Mouse (Mus musculus) embryonic facial prominence, embryonic 12.5 days (tissue): ENCODE results near the gene Art4. TPM values are rescaled to one million over a fixed set of nuclear protein-coding genes. Genes with fewer than 3 reads are reported as not detected.
A peak's percentile ranks its signal among the peaks of the same experiment; 100 is the strongest.

Experiments
- ATAC-seq: fragments of 200-750 bp; cut with Nextera tagmentation; 2 replicates; pipeline ENCODE4 v1.8.0; 2017; ENCODE audit not compliant: insufficient number of reproducible peaks, insufficient read depth, low FRiP score, low TSS enrichment
- H3K27ac ChIP-seq: fragments of 300-500 bp; sonication (generic); 2 replicates; pipeline ENCODE4 v1.5.1; 2016; ENCODE audit warnings: mild to moderate bottlenecking
- H3K27me3 ChIP-seq: fragments of 300-500 bp; sonication (generic); 2 replicates; pipeline ENCODE4 v1.6.1; 2016; ENCODE audit warnings: mild to moderate bottlenecking, moderate library complexity
- H3K36me3 ChIP-seq: fragments of 300-500 bp; sonication (generic); 2 replicates; pipeline ENCODE4 v1.6.1; 2016; ENCODE audit warnings: mild to moderate bottlenecking
- H3K4me1 ChIP-seq: fragments of 300-500 bp; sonication (generic); 2 replicates; pipeline ENCODE4 v1.6.1; 2016
- H3K4me2 ChIP-seq: fragments of 300-500 bp; sonication (generic); replicated peaks from 2 replicates; pipeline ENCODE4 v1.6.1; 2016; ENCODE audit warnings: mild to moderate bottlenecking, moderate library complexity
- H3K4me3 ChIP-seq: fragments of 300-500 bp; sonication (generic); 2 replicates; pipeline ENCODE4 v1.5.1; 2016; ENCODE audit warnings: mild to moderate bottlenecking
- H3K9ac ChIP-seq: fragments of 300-500 bp; sonication (generic); 2 replicates; pipeline ENCODE4 v1.6.1; 2016; ENCODE audit warnings: mild to moderate bottlenecking, moderate library complexity
- H3K9me3 ChIP-seq: fragments of 300-500 bp; sonication (generic); 2 replicates; pipeline ENCODE4 v1.6.1; 2016; ENCODE audit warnings: mild to moderate bottlenecking, moderate library complexity
- WGBS: fragments of 180-500 bp; shearing (Covaris S2); methylation state at CpG from one replicate; pipeline ENCODE4 v1.1.7; 2016; 5-methylcytosine and 5-hydroxymethylcytosine counted together
- microRNA-seq: library from miRNA; unstranded; fragments of <30 nt; microRNA quantifications from one replicate; pipeline ENCODE4, GENCODE M21; 2017
- polyA plus RNA-seq: library from polyadenylated mRNA; unstranded; fragments of >200 nt; fragmentation: Nextera tagmentation; extraction: Ambion mirVana; gene quantifications from 2 replicates; pipeline ENCODE4 v1.2.1, GENCODE M21; 2016

Art4 gene
- polyA plus RNA-seq, 1 experiment from 2014 or later = 1.6 TPM

DNA sequence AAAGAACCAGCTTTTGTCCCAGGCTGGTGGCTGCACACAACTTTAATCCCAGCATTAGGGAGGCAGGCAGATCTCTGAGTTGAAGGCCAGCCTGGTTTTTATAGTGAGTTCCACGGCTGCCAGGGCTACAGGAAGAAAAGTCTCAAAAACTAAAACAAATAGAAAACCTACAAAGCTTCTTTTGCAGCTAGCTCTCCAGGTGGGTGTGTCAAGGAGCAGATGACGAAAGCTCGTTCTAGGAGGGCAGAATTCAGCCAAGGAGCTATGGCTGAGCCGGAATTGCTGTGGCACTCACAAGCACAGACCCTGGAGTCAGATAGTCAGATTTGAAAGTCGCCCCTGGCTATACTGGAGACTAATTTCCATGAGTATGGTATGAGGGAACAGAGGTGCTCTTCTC, 50.7 kb downstream of the Art4 start:
- peak overlapping the region; percentile 95; the same call in 1 of the 2 replicates for H3K4me2 ChIP-seq
- 0 out of 2 replicates have a peak, but pooled peaks cover 6% of the 10 kb centered on the region for H3K36me3 ChIP-seq
- H3K9me3 ChIP-seq = no peaks in the 10 kb centered on the region
- WGBS = 62% methylated on average over 5 of the region's 5 CpGs
- H3K4me1 ChIP-seq = peaks cover 22% of the 10 kb centered on the region; the same call in 1 of the 2 replicates
- ATAC-seq = no peak
- no peak overlapping the region for H3K4me3 ChIP-seq
- no peaks in the 10 kb centered on the region for H3K27me3 ChIP-seq
- H3K9ac ChIP-seq = no peak overlapping the region
- peak overlapping the region; percentile 84; the same call in 1 of the 2 replicates for H3K27ac ChIP-seq

GRCm38 (mm10) chr6:136805409-136805775, 52.1 kb downstream of the Art4 start:
- no peak overlapping the region for H3K4me3 ChIP-seq
- no peaks in the 10 kb centered on the region for H3K27me3 ChIP-seq
- no peaks in the 10 kb centered on the region for H3K36me3 ChIP-seq
- no peak overlapping the region for H3K27ac ChIP-seq
- WGBS = 81% methylated on average over 1 of the region's 1 CpGs
- H3K9ac ChIP-seq = no peak overlapping the region
- H3K4me1 ChIP-seq = peaks cover 22% of the 10 kb centered on the region; the same call in 1 of the 2 replicates
- H3K4me2 ChIP-seq = 0 out of 2 replicates have a peak overlapping the region, but pooled peaks have one; percentile 79
- H3K9me3 ChIP-seq = no peaks in the 10 kb centered on the region
- no peak for ATAC-seq

DNA sequence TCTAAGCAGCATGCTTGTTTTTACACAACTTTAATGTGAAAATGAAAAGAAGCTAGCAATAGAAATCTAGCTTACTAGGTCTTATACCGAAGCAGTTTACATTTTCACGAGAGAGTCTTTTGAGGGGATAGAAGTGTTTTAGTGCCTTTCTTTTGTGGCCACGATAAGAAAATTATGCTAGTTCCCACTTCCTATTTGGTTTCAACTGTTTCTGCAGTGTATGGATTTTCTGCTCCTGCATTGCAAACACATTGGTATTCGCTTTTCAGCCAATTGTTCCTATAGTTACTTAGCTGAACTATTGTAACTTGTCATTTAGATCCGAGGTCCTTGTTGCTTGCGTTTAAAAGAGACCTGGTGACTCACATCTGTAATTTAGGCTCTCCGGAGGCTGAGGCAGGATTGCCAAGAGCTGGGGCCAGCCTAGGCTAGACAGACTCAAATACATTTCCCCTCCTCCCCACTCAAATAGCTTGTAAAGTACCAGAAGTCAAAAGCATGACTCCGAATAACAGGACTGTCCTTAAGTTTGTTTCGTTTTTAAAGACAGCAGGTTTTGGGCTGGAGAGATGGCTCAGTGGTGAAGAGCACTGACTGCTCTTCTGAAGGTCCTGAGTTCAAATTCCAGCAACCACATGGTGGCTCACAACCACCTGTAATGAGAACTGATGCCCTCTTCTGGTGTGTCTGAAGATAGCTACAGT, 52.7 kb downstream of the Art4 start:
- Histone ChIP-seq H3K27ac (peak overlapping the region; percentile 100), H3K4me2 (peak overlapping the region; percentile 79), H3K9me3 (no peaks in the 10 kb centered on the region), H3K4me3 (peak overlapping the region; percentile 66), H3K4me1 (peaks cover 22% of the 10 kb centered on the region; the same call in 1 of the 2 replicates), H3K36me3 (no peaks in the 10 kb centered on the region), H3K27me3 (no peaks in the 10 kb centered on the region), H3K9ac (peak overlapping the region; percentile 28)
- ATAC-seq = no peak
- 38% methylated on average over 9 of the region's 9 CpGs for WGBS

DNA sequence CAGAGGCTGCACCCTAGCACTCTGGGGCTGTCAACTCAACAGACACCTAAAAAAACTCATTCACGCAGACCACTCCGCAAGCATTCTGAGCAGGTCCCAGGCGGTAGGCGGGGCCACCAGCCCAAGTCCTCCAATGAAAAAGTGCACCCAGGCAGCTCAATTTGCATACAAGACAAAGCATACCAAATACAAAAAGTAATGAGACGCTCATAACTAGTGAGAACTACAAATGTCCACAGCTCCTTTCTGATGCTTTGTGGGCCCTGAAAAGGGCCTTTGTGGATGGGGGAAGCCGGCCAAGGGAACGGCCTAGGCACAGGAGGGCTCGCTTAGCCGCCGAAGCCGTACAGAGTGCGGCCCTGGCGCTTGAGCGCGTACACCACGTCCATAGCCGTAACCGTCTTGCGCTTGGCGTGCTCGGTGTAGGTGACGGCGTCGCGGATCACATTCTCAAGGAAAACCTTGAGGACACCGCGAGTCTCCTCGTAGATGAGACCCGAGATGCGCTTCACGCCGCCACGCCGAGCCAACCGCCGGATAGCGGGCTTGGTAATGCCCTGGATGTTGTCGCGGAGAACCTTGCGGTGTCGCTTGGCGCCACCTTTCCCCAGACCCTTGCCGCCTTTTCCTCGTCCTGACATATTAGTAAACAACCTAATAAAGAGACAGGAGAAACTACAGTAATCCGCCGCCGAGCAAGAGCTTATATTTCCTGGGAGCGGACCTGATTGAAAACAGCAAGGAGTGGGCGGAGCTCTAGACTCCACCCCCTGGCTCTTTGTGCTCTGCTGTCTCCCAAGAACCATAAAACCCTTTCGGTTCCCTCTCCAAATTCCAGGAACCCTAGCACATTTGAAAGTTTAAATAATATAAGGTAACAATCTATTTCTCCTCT, 53.5 kb downstream of the Art4 start, which contains the start of gene Hist4h4:
Hist4h4 (minus strand) TSS at position 677 of the 895 bp plus-strand sequence.
- WGBS = under 1% methylated on average over 50 of the region's 50 CpGs
- H3K9ac ChIP-seq = peak within 1 kb of the TSS; percentile 92
- no peaks in the 10 kb centered on the region for H3K9me3 ChIP-seq
- peak within 1 kb of the TSS; percentile 79 for H3K4me2 ChIP-seq
- peak; percentile 69 for ATAC-seq
- 0 out of 2 replicates have a peak, but pooled peaks cover 13% of the 10 kb centered on the region for H3K4me1 ChIP-seq
- H3K4me3 ChIP-seq = peak within 1 kb of the TSS; percentile 66
- peak within 1 kb of the TSS; percentile 100 for H3K27ac ChIP-seq
- H3K27me3 ChIP-seq = no peaks in the 10 kb centered on the region
- no peaks in the 10 kb centered on the region for H3K36me3 ChIP-seq

GRCm38 (mm10) chr6:136803093-136803738, 54.3 kb downstream of the Art4 start:
- Histone ChIP-seq H3K9ac (peak overlapping the region; percentile 92), H3K4me1 (0 out of 2 replicates have a peak, but pooled peaks cover 9% of the 10 kb centered on the region), H3K27me3 (no peaks in the 10 kb centered on the region), H3K4me3 (peak overlapping the region; percentile 66), H3K4me2 (peak overlapping the region; percentile 79), H3K36me3 (no peaks in the 10 kb centered on the region), H3K27ac (peak overlapping the region; percentile 100), H3K9me3 (no peaks in the 10 kb centered on the region)
- 15% methylated on average over 12 of the region's 12 CpGs for WGBS
- ATAC-seq = peak; percentile 0; the same call in 1 of the 2 replicates

GRCm38 (mm10) chr6:136801274-136801673, 56.3 kb downstream of the Art4 start:
- Histone ChIP-seq H3K4me1 (0 out of 2 replicates have a peak, but pooled peaks cover 9% of the 10 kb centered on the region), H3K9me3 (no peaks in the 10 kb centered on the region), H3K27me3 (no peaks in the 10 kb centered on the region), H3K4me3 (no peak overlapping the region), H3K36me3 (no peaks in the 10 kb centered on the region), H3K27ac (no peak overlapping the region), H3K9ac (no peak overlapping the region), H3K4me2 (no peak overlapping the region)
- ATAC-seq = no peak
- 89% methylated on average over 6 of the region's 6 CpGs for WGBS

DNA sequence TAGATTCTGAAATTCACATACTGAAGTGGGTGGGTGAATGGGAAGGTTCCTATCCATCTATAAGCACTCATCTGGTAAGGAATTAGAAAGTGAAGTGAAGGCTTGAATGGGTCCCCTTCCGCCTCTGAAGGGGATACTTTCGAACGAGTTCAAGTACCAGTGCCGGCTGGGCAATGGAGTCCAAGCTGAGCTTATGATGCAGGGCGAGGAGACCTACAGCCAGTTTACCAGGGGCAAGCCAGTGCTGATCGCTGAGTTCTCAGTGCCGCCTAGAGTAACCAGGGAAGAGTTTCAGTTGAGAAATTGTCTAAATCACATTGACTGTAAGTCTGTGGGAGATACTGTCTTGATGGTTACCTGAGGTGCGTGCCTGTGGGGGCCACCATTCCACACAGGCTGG, 56.8 kb downstream of the Art4 start:
- 90% methylated on average over 8 of the region's 8 CpGs for WGBS
- no peak for ATAC-seq

More for the DNA sequence above, 56.8 kb downstream of the Art4 start:
- Histone ChIP-seq H3K27ac (no peak overlapping the region), H3K4me3 (no peak overlapping the region), H3K27me3 (no peaks in the 10 kb centered on the region), H3K36me3 (no peaks in the 10 kb centered on the region), H3K9ac (no peak overlapping the region), H3K4me2 (no peak overlapping the region), H3K9me3 (no peaks in the 10 kb centered on the region), H3K4me1 (0 out of 2 replicates have a peak, but pooled peaks cover 9% of the 10 kb centered on the region)

Small RNA genes lying within 50 kb of the gene (microRNA-seq; reads per million reads assigned to microRNA genes)
- not detected for gene Gm44364

Other genes with a start within 250 kb of the Art4 start
- gene Plbd1, start 195.8 kb downstream of the Art4 start, polyA plus RNA-seq = 2.2 and 2.5 TPM in 2 replicates
- gene Gucy2c, start 76.0 kb downstream of the Art4 start, polyA plus RNA-seq = 0.14 and 0.22 TPM in 2 replicates
- gene Hist4h4, start 53.3 kb downstream of the Art4 start, polyA plus RNA-seq = 0.65 and 0.88 TPM in 2 replicates
- 103 and 107 TPM in 2 replicates for gene H2afj, start 49.5 kb downstream of the Art4 start, polyA plus RNA-seq
- 2.2 and 3.5 TPM in 2 replicates for gene BC049715, start 30.1 kb downstream of the Art4 start, polyA plus RNA-seq
- 122 and 130 TPM in 2 replicates for gene Wbp11, start 29.5 kb downstream of the Art4 start, polyA plus RNA-seq
- 0.40 and 0.43 TPM in 2 replicates for gene Smco3, start 22.3 kb downstream of the Art4 start, polyA plus RNA-seq
- 41.2 and 42.9 TPM in 2 replicates for gene Mgp, start 18.1 kb upstream of the Art4 start, polyA plus RNA-seq
- 0.19 and 0.55 TPM in 2 replicates for gene Erp27, start 64.4 kb upstream of the Art4 start, polyA plus RNA-seq
- not detected in 2 replicates for gene Pde6h, start 66.1 kb upstream of the Art4 start, polyA plus RNA-seq
- 51.1 and 58.5 TPM in 2 replicates for gene Arhgdib, start 84.2 kb upstream of the Art4 start, polyA plus RNA-seq